Mouse (Mus musculus) kidney, embryonic 16.5 days (tissue): Measurements from ENCODE around the gene Pnlip. TPM values are rescaled to one million over a fixed set of nuclear protein-coding genes. Genes with fewer than 3 reads are reported as not detected.

Experiments
- ATAC-seq: fragments of 200-750 bp; cut with Nextera tagmentation; 2 replicates; pipeline ENCODE4 v1.8.0; 2017; ENCODE audit warnings: moderate TSS enrichment; ENCODE audit not compliant: low FRiP score, low TSS enrichment
- H3K27ac ChIP-seq: fragments of 300-500 bp; sonication (generic); 2 replicates; pipeline ENCODE4 v1.5.1; 2014; ENCODE audit warnings: low read length
- H3K27me3 ChIP-seq: fragments of 300-500 bp; sonication (generic); 2 replicates; pipeline ENCODE4 v1.6.1; 2014; ENCODE audit warnings: low read length, control low read depth, mixed read lengths; ENCODE audit not compliant: insufficient read depth
- H3K36me3 ChIP-seq: fragments of 300-500 bp; sonication (generic); 2 replicates; pipeline ENCODE4 v1.6.1; 2014; ENCODE audit warnings: low read length, control low read depth, mixed read lengths; ENCODE audit not compliant: insufficient read depth
- H3K4me1 ChIP-seq: fragments of 300-500 bp; sonication (generic); 2 replicates; pipeline ENCODE4 v1.6.1; 2014; ENCODE audit warnings: low read length, control low read depth, mixed read lengths; ENCODE audit not compliant: insufficient read depth
- H3K4me2 ChIP-seq: fragments of 300-500 bp; sonication (generic); replicated peaks from 2 replicates; pipeline ENCODE4 v1.6.1; 2014; ENCODE audit warnings: low read depth, low read length
- H3K4me3 ChIP-seq: fragments of 300-500 bp; sonication (generic); 2 replicates; pipeline ENCODE4 v1.5.1; 2014; ENCODE audit warnings: mild to moderate bottlenecking, low read length
- H3K9ac ChIP-seq: fragments of 300-500 bp; sonication (generic); replicated peaks from 2 replicates; pipeline ENCODE4 v1.6.1; 2014; ENCODE audit warnings: low read length
- H3K9me3 ChIP-seq: fragments of 300-500 bp; sonication (generic); 2 replicates; pipeline ENCODE4 v1.6.1; 2016; ENCODE audit warnings: low read length, control low read depth
- WGBS: fragments of 180-500 bp; shearing (Covaris S2); extraction: QIAGEN DNeasy Blood & Tissue Kit; methylation state at CpG from one replicate; pipeline ENCODE4 v1.1.7; 2014; 5-methylcytosine and 5-hydroxymethylcytosine counted together
- polyA plus RNA-seq: library from polyadenylated mRNA; unstranded; fragments of >200 nt; fragmentation: Nextera tagmentation; extraction: Ambion mirVana; gene quantifications from 2 replicates; pipeline ENCODE4 v1.2.1, GENCODE M21; 2015

The Pnlip gene
- not detected in 2 replicates for polyA plus RNA-seq

GRCm38 (mm10) chr19:58652198-58652597 lies at the start of gene Pnlip:
TSS of gene Pnlip (plus strand) at chr19:58652498.
- Histone ChIP-seq H3K36me3 (no peaks in the 10 kb centered on the region), H3K4me1 (no peaks in the 10 kb centered on the region), H3K9ac (no peak within 1 kb of the TSS), H3K9me3 (no peaks in the 10 kb centered on the region), H3K4me2 (no peak within 1 kb of the TSS), H3K4me3 (no peak within 1 kb of the TSS), H3K27me3 (no peaks in the 10 kb centered on the region), H3K27ac (no peak within 1 kb of the TSS)
- 59% methylated on average over 5 of the region's 5 CpGs for WGBS
- no peak for ATAC-seq

- H3K4me3 ChIP-seq, result no peak overlapping the region
- no peak overlapping the region for H3K27ac ChIP-seq
- H3K36me3 ChIP-seq, result no peaks in the 10 kb centered on the region
- ATAC-seq, result no peak
- no peak overlapping the region for H3K4me2 ChIP-seq
- no peaks in the 10 kb centered on the region for H3K9me3 ChIP-seq
- 0 out of 2 replicates have a peak, but pooled peaks cover 3% of the 10 kb centered on the region for H3K4me1 ChIP-seq
- no peaks in the 10 kb centered on the region for H3K27me3 ChIP-seq
- no peak overlapping the region for H3K9ac ChIP-seq
- WGBS, result 65% methylated on average over 1 of the region's 1 CpGs
Observed at GRCm38 (mm10) chr19:58609716-58610115, 42.6 kb upstream of the Pnlip start.

- WGBS, result 72% methylated on average over 3 of the region's 3 CpGs
- no peak overlapping the region for H3K27ac ChIP-seq
- no peaks in the 10 kb centered on the region for H3K36me3 ChIP-seq
- H3K4me1 ChIP-seq, result 0 out of 2 replicates have a peak, but pooled peaks cover 3% of the 10 kb centered on the region
- no peak overlapping the region for H3K4me2 ChIP-seq
- no peak overlapping the region for H3K9ac ChIP-seq
- H3K27me3 ChIP-seq, result no peaks in the 10 kb centered on the region
- no peak for ATAC-seq
- no peak overlapping the region for H3K4me3 ChIP-seq
- H3K9me3 ChIP-seq, result no peaks in the 10 kb centered on the region
Observed at GRCm38 (mm10) chr19:58612745-58613144, 39.6 kb upstream of the Pnlip start.

- 0 out of 2 replicates have a peak, but pooled peaks cover 3% of the 10 kb centered on the region for H3K4me1 ChIP-seq
- H3K9me3 ChIP-seq, result no peaks in the 10 kb centered on the region
- H3K27ac ChIP-seq, result no peak overlapping the region
- no peak overlapping the region for H3K4me3 ChIP-seq
- ATAC-seq, result no peak
- WGBS, result 78% methylated on average over 7 of the region's 7 CpGs
- no peak overlapping the region for H3K4me2 ChIP-seq
- H3K36me3 ChIP-seq, result no peaks in the 10 kb centered on the region
- no peak overlapping the region for H3K9ac ChIP-seq
- no peaks in the 10 kb centered on the region for H3K27me3 ChIP-seq
Observed at GRCm38 (mm10) chr19:58616606-58617005, 35.7 kb upstream of the Pnlip start.

- Histone ChIP-seq H3K27ac (no peak overlapping the region), H3K9me3 (0 out of 2 replicates have a peak, but pooled peaks cover 4% of the 10 kb centered on the region), H3K4me3 (no peak overlapping the region), H3K4me1 (no peaks in the 10 kb centered on the region), H3K9ac (no peak overlapping the region), H3K36me3 (no peaks in the 10 kb centered on the region), H3K4me2 (no peak overlapping the region), H3K27me3 (no peaks in the 10 kb centered on the region)
- 85% methylated on average over 3 of the region's 3 CpGs for WGBS
- ATAC-seq, result no peak
Observed at GRCm38 (mm10) chr19:58620661-58621060, 31.6 kb upstream of the Pnlip start.

GRCm38 (mm10) chr19:58621646-58622045 lies 30.7 kb upstream of the Pnlip start:
- WGBS, result 61% methylated on average over 1 of the region's 1 CpGs

GRCm38 (mm10) chr19:58624799-58625198 lies 27.5 kb upstream of the Pnlip start:
- ATAC-seq, result no peak
- 72% methylated on average over 4 of the region's 4 CpGs for WGBS
- Histone ChIP-seq H3K9me3 (0 out of 2 replicates have a peak, but pooled peaks cover 4% of the 10 kb centered on the region), H3K4me1 (no peaks in the 10 kb centered on the region), H3K4me2 (no peak overlapping the region), H3K27ac (no peak overlapping the region), H3K27me3 (no peaks in the 10 kb centered on the region), H3K4me3 (no peak overlapping the region), H3K9ac (no peak overlapping the region), H3K36me3 (no peaks in the 10 kb centered on the region)

More at GRCm38 (mm10) chr19:58621646-58622045, 30.7 kb upstream of the Pnlip start:
- Histone ChIP-seq H3K27ac (no peak overlapping the region), H3K9me3 (0 out of 2 replicates have a peak, but pooled peaks cover 4% of the 10 kb centered on the region), H3K36me3 (no peaks in the 10 kb centered on the region), H3K4me2 (no peak overlapping the region), H3K4me3 (no peak overlapping the region), H3K4me1 (no peaks in the 10 kb centered on the region), H3K9ac (no peak overlapping the region), H3K27me3 (no peaks in the 10 kb centered on the region)
- no peak for ATAC-seq

- 81% methylated on average over 9 of the region's 9 CpGs for WGBS
- ATAC-seq, result no peak
- no peak overlapping the region for H3K4me3 ChIP-seq
Observed at GRCm38 (mm10) chr19:58625254-58625947, 26.9 kb upstream of the Pnlip start.

GRCm38 (mm10) chr19:58627406-58628337 lies 24.6 kb upstream of the Pnlip start:
- Histone ChIP-seq H3K4me3 (peak overlapping the region; percentile 24), H3K9ac (peak overlapping the region; percentile 35; the same call in 1 of the 2 replicates), H3K27ac (no peak overlapping the region), H3K9me3 (no peaks in the 10 kb centered on the region), H3K27me3 (no peaks in the 10 kb centered on the region), H3K36me3 (no peaks in the 10 kb centered on the region), H3K4me2 (peak overlapping the region; percentile 46), H3K4me1 (no peaks in the 10 kb centered on the region)
- whole genome bisulfite sequencing, result 36% methylated on average over 22 of the region's 22 CpGs
- no peak for ATAC-seq

More at GRCm38 (mm10) chr19:58625254-58625947, 26.9 kb upstream of the Pnlip start:
- no peak overlapping the region for H3K9ac ChIP-seq
- H3K4me2 ChIP-seq, result no peak overlapping the region
- 0 out of 2 replicates have a peak, but pooled peaks cover 4% of the 10 kb centered on the region for H3K9me3 ChIP-seq
- H3K27ac ChIP-seq, result no peak overlapping the region
- H3K27me3 ChIP-seq, result no peaks in the 10 kb centered on the region
- H3K36me3 ChIP-seq, result no peaks in the 10 kb centered on the region
- no peaks in the 10 kb centered on the region for H3K4me1 ChIP-seq
